Mouse (Mus musculus): ENCODE measurements around the gene Pde3b. TPM values are rescaled to one million over a fixed set of nuclear protein-coding genes. Genes with fewer than 3 reads are reported as not detected.
"Not testable (repeated sequence)": the region's sequence is repeated elsewhere in the genome, so short reads cannot be mapped to it uniquely, and the experiment has no call there.

Pde3b gene
- 1 to 10 TPM; 7.4 to 8.0 TPM for total RNA-seq (2021)
- long read RNA-seq, experiment 1, full-length matches to known transcripts, result 1 of 3 reads
- long read RNA-seq, experiment 1, partial matches to known transcripts, result 0 of 3 reads
- long read RNA-seq, experiment 1, other reads (novel, unspliced or antisense), result 2 of 3 reads
- long read RNA-seq, experiment 2, full-length matches to known transcripts, result 1 of 4 reads
- long read RNA-seq, experiment 2, partial matches to known transcripts, result 1 of 4 reads
- long read RNA-seq, experiment 2, other reads (novel, unspliced or antisense), result 2 of 4 reads

DNA sequence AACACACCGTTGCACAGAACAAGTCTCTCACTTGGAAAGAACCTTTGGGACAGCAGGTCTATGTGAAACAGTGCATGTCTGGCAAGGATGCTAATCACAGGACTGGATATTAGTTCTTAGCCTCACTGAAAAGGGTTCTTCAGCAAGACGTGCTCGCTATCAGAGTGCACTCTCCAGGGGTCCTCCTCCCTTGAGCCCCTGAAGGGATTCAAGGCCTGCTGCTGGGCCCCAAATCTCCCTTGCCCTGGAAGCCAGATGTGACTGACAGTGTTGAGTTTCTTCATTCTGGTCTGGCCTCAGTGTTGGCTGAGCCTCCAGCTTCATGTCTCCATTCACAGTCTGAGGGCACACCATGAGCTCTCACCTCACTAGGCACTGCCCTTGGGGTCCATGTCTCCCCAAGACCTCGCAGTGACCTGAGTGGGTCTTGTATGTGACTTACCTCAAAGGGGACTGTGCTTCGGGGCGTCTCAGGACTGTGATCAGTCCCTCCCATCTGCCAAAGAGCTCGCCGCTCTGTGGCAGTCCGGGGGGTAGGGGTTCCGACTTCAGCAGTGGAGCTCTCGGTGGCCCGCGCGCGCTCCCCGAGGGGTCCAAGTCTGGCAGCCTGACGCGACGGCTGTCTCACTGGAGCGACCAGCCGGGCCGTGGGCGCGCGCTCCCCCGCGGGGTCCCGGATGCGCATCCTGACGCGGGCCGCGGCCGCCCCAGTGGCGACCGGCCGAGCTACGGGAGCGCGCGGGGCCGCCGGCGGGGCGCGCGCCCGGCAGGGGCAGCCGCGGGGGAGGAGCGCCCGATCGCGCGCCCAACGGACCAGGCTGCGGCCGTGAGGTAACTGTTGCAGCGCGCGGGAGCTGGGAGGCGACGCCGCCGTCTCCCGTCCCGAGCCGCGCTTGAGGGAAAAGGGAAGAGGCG is at the start of gene Pde3b:
Pde3b (plus strand) TSS at position 861 of the 915 bp plus-strand sequence.
- DNase-seq (ENCODE audit: low spot score in 2 of 2), result peak; percentile 43 to 63
- intact Hi-C loops (cut with DNase I), result loop anchor here (10.0 kb wide), 2 partner anchors 100 to 130 kb away; no protein-coding TSS in a partner anchor

DNA sequence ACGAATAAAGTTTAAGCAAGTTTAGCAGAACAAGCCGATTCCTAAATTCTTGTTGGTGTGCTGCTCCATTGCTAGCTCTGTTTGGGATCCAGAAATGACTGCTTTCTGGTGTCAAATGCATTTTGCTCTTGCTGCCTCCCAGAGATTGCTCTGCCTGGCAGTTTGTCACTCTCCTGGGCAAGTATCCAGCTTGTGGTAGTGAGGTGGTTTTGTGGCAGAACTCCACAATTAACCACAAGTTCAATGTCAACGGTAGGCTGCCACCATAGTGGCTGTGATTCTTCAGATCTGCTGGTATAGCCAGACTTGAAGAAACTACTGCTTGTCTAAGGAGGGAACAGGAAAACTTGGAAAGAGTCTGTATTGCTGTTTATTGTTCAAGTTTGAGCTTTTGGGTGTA is 13.0 kb upstream of the Pde3b start:
- intact Hi-C loops (cut with DNase I), result no loop called here
- DNase-seq (ENCODE audit: low spot score in 2 of 2), result no peak

DNA sequence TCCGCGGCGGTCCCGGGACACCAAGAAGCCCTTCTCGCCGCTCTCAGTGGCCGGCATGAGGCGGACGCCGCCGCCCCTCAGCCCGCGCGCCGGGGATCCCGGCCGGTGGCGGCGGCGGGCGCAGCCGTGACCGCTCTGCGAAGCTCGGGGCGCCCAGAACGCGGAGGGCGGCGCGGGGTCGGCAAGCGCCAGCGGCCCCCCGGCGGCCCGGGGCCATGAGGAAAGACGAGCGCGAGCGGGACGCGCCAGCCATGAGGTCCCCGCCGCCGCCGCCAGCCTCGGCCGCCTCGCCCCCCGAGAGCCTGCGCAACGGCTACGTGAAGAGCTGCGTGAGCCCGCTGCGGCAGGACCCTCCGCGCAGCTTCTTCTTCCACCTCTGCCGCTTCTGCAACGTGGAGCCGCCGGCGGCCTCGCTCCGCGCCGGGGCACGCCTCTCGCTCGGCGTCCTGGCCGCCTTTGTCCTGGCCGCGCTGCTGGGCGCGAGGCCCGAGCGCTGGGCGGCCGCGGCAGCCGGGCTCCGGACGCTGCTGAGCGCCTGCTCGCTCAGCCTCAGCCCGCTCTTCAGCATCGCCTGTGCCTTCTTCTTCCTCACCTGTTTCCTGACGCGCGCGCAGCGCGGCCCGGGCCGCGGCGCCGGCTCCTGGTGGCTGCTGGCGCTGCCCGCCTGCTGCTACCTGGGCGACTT is 397 bp downstream of the Pde3b start:
- DNase-seq (ENCODE audit: low spot score in 2 of 2), result peak; percentile 17 to 56
- intact Hi-C loops (cut with DNase I), result loop anchor here (10.0 kb wide), 2 partner anchors 101 to 131 kb away; no protein-coding TSS in a partner anchor

DNA sequence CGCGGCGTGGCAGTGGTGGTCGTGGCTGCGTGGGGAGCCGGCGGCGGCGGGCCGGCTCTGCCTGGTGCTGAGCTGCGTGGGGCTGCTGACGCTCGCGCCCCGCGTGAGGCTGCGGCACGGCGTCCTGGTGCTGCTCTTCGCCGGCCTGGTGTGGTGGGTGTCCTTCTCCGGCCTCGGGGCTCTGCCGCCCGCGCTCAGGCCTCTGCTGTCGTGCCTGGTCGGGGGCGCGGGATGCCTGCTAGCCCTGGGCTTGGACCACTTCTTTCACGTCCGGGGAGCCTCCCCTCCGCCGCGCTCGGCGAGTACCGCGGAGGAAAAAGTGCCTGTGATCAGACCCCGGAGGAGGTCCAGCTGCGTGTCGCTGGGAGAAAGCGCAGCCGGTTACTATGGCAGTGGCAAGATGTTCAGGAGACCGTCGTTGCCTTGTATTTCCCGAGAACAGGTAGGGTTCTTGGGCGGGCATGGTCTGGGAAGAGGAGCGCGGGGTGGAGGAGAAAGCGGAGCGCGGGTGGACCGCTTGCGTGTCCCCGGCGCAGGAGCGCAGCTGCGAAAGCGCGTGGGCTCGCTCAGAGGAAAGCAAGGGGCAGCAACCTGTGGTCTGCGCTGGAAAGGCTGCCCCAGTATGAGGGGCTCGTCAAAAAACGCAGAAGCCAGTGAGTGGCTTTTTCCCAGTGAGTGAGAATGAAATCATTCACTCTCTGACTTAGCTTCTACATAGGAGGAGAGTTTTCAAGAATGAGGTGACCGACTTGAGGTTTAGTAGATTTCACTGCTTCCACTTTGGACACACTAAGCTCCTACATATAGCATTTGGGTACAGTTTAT is 1.2 kb downstream of the Pde3b start:
- intact Hi-C loops (cut with DNase I), result loop anchor here (10.0 kb wide), 2 partner anchors 101 to 131 kb away; no protein-coding TSS in a partner anchor

DNA sequence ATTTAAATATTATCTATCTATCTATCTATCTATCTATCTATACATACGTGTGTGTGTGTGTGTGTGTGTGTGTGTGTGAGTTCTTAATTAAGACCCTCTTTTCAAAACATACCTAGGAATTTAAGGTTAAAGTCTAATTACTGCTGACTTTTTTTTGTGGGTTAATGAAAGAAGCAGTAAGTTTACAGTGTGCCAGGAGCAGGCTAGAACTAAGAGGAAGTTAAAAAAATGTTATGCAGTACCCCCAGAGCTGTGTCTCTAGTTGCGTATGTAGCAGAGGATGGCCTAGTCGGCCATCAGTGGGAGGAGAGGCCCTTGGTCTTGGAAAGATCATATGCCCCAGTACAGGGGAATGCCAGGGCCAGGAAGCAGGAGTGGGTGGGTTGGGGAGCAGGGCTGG is 4.2 kb downstream of the Pde3b start:
- intact Hi-C loops (cut with DNase I), result loop anchor here (10.0 kb wide), 2 partner anchors 105 to 135 kb away; no protein-coding TSS in a partner anchor
- not testable (repeated sequence) for DNase-seq (ENCODE audit: low spot score in 2 of 2)

More for the DNA sequence above, 1.2 kb downstream of the Pde3b start:
- peak; percentile 22 to 43 for DNase-seq (ENCODE audit: low spot score in 2 of 2)

DNA sequence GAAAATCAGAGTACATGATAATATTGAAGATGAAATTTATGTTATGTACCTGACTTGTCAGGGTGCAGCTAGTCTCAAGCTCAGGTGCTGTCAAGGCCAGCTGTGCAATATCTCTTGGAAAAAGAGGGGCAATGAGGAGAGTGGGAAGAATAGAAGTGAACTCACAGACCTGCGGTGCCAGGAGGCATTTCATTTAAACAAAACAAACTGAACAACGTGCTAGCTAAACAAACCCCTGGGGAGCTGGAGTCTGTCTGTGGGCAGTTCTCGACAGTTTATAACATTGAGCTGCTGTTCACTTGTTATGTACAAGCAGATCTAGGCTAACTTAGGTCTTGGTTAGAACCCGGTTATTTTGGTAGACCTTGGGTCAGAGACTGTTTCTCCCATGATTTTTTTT is 5.8 kb downstream of the Pde3b start:
- DNase-seq (ENCODE audit: low spot score in 2 of 2), result no peak
- intact Hi-C loops (cut with DNase I), result no loop called here

DNA sequence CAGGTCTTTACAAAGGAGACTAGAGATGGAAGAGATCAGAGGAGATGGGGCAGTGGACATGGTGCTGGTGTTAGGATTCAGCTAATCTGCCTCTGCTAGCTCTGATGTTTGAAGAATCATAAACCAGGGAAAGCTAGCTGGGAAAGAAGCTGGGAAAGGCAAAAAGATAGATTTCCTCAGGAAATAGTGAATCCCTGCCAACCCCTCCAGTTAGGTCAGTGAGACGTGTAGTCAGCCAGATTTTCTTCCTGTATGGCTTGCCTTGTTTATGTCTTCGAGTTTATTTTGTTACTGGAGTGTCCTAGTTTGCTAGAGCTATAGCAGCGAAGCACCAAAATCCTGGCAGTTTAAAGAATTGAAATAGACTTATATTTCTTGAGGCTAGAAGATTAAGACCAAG is 7.1 kb downstream of the Pde3b start:
- intact Hi-C loops (cut with DNase I), result no loop called here
- no peak for DNase-seq (ENCODE audit: low spot score in 2 of 2)

DNA sequence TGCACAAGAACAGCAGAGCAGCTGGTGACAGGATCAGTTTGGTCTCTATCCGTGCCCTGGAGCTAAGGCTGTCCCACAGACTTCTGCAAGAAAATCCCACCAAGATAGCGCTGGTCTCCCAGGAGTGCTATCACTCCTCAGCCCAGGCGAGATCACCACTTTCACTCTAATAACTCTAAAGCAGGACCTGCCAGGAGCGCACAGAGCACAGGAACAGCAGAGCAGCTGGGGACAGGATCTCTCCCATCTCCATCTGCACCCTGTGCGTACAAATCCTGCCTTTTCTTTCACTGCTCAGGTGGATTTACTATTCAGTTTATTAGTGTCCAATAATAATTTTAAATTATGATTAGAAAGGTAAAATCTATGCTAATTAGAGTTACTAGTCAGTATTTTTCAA is 14.7 kb downstream of the Pde3b start:
- intact Hi-C loops (cut with DNase I), result no loop called here
- DNase-seq (ENCODE audit: low spot score in 2 of 2), result no peak

DNA sequence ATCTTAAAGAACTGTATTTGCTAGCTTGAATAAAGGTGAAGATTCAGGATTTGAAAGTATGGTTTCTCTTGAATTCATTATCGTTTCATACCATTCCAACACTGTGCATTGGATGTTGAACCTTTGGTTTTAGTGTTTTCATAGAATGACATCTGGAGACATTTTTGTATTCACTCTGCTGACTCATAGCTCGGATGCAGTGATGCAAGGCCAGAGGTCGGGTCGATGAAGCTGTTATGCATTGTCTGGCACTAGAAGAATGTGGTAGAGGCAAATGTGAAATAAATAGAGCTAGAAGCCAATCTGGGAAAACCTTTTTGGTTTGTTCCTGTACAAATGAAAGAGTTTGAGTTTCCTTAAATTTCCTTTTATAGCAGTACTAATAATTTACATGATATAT is 16.9 kb downstream of the Pde3b start:
- DNase-seq (ENCODE audit: low spot score in 2 of 2), result no peak
- intact Hi-C loops (cut with DNase I), result no loop called here

DNA sequence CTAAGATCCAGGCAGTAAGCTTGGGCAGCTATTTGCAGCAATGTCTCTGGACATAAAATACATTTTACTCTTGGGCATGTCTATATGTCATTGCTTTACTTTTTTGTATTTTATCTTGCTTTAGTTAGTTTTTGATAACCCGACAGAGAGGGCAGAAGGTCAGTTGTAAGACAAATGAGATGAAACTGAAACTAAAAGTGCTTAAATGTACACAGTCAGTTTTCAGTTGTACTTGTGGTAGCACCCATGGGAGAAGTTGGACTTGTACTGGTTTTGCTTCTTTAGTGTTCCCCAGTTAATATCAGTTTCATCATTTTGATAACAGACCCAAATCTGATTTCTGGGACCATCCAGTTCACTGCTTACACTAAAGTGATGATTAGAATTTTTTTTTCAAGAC is 24.6 kb downstream of the Pde3b start:
- intact Hi-C loops (cut with DNase I), result no loop called here
- no peak for DNase-seq (ENCODE audit: low spot score in 2 of 2)

DNA sequence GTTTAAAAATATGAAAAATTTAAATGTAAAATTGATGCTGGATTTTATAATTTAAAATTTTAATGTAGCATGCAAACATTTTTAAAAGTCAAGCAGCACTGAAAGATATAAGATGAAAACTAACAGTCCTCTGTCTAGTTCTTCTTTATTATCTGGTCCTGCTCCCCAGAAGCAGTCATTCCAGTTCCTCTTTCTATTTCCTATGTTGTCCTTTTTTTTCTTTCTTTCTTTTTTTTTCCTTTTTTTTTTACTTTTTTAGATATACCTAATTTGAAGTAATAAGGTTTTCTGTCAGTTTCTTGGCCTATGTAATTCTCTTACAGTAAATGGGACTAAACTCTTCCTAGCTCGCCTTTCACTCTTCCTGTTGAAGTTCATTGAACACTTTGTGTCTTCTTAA is 25.4 kb downstream of the Pde3b start:
- intact Hi-C loops (cut with DNase I), result no loop called here
- no peak for DNase-seq (ENCODE audit: low spot score in 2 of 2)

DNA sequence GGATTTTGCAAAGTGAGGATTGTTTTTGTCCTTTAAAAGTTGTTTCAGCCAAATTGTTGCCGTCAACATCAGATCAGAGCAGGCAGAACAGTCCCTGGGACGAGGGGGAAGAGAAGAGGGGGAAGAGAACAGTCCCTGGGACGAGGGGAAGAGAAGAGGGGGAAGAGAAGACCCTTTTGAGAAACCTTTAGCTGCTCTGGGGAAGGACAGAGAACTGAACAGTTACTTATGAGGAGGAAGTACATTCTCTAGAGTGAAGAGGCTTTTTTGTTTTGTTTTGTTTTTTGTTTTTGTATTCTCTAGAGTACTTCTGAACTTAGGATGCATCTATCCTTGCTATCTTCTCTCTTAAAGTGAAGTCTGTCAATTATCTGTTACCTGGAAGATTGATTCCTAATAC is 37.8 kb downstream of the Pde3b start:
- intact Hi-C loops (cut with DNase I), result no loop called here
- no peak for DNase-seq (ENCODE audit: low spot score in 2 of 2)

DNA sequence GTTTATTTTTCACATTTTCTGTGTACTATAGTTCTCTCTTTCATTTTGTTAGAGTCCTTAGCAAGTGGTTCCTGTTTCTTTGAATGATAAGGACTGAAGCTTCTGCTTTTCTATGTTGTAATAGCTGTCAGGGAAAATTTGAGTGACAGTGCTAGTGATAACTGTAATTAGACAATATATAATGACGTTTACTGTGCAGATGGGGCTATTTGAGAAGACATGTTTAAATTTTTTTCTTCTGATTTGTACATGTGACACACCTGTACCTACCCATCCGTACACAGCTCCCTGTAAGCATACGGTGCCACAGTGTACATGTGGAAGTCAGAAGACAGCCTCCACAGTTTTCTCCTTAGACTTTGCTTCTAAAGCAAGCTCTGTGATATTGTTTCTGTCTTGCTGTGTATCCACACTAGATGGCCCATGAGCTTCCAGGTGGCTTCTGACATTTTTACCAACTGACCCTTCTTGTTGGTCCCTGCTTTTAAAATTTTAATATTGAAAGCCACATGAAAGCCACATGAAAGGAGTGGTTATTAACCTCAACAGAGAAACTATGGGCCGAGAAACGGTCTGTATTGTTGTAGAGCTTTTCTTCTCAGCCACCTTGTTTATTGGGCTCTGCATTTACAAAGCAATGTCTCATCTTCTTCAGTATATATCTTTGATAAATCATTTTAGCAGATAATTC is 38.4 kb downstream of the Pde3b start:
- intact Hi-C loops (cut with DNase I), result no loop called here
- no peak for DNase-seq (ENCODE audit: low spot score in 2 of 2)

DNA sequence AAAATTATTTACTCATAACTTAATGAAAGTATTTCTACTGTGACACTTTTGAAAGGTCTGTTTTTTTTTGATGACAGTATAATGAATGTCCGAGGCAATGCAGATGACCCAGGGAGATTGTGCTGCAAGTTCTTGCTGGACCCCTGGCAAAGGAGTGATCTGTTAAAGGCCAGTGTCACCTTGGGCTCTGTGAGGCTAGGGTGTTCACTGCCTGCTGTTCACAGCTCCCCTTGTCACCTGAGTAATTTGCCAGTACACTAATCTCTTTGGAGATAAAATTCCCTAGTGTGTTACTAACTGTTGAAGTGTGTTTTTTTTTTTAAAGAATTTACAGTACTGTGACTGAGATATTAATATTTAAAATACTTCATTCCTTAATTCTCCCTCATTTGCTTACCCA is 39.8 kb downstream of the Pde3b start:
- intact Hi-C loops (cut with DNase I), result no loop called here
- no peak for DNase-seq (ENCODE audit: low spot score in 2 of 2)

DNA sequence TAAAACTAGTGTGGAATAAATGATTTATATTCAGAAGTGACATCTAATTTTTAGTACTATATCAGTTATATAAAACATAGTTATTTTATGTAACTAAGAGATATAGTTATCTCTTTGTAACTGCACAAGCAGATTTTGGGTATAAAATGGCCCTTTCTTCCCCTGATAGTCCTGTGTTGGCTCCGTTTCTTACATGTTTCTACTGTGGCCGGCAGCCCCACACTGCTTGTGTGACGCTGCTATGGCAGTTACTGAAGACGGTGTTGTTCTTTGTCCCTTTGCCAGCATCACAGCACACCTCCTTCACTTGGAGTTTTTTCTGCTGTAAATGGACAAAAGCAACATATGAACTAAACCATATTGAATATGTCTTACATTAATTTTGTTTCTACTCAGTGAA is 41.8 kb downstream of the Pde3b start:
- intact Hi-C loops (cut with DNase I), result no loop called here

DNA sequence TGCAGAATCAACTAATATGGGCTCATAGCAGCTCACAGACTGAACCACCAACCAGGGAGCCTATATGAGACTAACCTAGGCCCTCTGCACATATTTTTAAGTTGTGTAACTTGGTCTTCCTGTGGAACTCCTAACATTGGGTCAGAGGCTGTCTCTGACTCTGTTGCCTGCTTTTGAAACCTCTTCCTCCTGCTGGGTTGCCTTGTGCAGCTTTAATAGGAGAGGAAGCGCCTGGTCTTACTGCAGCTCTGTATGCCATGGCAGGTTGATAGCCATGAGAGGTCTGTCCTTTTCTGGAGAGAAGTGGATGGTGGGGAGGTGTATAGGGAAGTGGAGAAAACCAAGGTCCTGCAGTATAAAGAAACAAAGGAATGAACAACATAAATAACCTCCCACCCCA is 44.8 kb downstream of the Pde3b start:
- intact Hi-C loops (cut with DNase I), result no loop called here
- DNase-seq (ENCODE audit: low spot score in 2 of 2), result no peak

More for the DNA sequence above, 41.8 kb downstream of the Pde3b start:
- no peak for DNase-seq (ENCODE audit: low spot score in 2 of 2)

DNA sequence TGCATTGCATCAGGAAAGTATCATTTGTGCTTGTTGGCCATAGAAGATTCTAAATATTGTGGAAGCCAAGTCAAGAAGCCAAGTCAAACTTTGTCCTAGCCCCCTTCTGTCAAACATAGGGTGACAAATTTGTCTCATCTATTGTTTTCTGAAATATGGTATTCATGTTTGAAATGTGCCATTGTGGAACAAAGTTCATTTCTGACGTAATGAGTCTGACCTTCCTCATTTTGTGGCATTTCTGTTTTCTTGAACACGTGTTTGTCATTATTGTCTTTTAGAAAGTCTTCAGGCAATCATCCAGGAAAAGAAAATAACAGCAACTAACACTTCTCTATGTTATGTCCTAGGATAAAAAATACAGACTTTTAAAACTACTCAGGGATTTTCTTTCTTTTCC is 46.6 kb downstream of the Pde3b start:
- intact Hi-C loops (cut with DNase I), result no loop called here
- no peak for DNase-seq (ENCODE audit: low spot score in 2 of 2)

DNA sequence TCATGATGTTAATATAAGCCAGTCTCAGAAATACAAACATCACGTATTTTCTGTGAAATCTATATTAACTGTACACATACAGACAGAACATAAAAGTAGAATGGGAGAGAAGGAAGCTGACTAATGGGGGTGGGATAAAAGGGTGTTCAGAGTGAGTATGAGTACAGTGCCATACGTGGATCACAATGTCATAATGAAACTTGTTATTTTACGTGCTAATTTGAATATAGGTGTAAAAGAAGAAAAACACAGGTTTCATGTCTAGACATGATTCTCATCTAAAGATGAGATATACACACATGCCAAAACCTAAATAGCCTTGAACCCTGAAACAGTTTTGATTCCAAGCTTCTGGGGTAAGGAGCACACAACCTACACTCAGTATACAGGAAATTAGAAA is 51.3 kb downstream of the Pde3b start:
- intact Hi-C loops (cut with DNase I), result no loop called here
- DNase-seq (ENCODE audit: low spot score in 2 of 2), result no peak

DNA sequence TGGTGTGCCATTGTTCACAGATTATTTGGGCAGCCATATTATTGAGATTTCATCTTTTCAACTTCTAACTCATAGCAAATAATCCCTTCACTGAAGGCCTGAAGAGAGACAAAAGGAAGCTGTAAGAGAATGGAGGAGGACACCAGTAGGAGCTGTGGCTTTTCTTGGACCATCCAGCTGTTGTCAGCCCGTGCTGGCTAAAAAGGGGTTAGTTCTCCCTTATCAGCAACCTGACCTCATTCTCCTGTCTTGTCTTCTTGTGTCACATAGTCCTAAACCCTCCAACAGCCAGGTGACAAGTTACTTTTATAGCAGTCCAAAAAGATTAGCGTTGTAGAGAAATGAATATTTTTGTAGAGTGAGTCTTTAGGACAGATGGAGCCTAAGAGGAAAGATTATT is 57.4 kb downstream of the Pde3b start:
- intact Hi-C loops (cut with DNase I), result no loop called here
- no peak for DNase-seq (ENCODE audit: low spot score in 2 of 2)

Data from left cerebral cortex, postnatal 14 days (tissue).